Mouse (Mus musculus) embryonic fibroblast, embryonic 13.5 days (primary cell): ENCODE data around the gene Wbp2nl. TPM values are rescaled to one million over a fixed set of nuclear protein-coding genes. Genes with fewer than 3 reads are reported as not detected.

Experiments
- H3K27ac ChIP-seq: 2 replicates; pipeline ENCODE4 v1.5.1; 2012; ENCODE audit warnings: low read length, control low read depth, inconsistent platforms; ENCODE audit not compliant: insufficient read depth
- H3K4me1 ChIP-seq: 2 replicates; pipeline ENCODE4 v1.6.1; 2011; ENCODE audit warnings: low read length; ENCODE audit not compliant: control insufficient read depth, insufficient read depth
- H3K4me3 ChIP-seq: 2 replicates; pipeline ENCODE4 v1.5.1; 2011; ENCODE audit warnings: mild to moderate bottlenecking, control low read depth, low read length; ENCODE audit not compliant: insufficient read depth
- CTCF ChIP-seq: IDR thresholded peaks from 2 replicates; pipeline ENCODE4 v1.5.1; 2011; ENCODE audit warnings: mild to moderate bottlenecking, control low read depth, low read length, moderate library complexity, borderline replicate concordance; ENCODE audit not compliant: insufficient read depth
- POLR2A ChIP-seq: IDR thresholded peaks from 2 replicates; pipeline ENCODE4 v1.6.1; 2011; ENCODE audit warnings: low read depth, mild to moderate bottlenecking, control low read depth, low read length, moderate library complexity
- polyA plus RNA-seq: library from polyadenylated mRNA; stranded (reverse); fragments of >200 nt; gene quantifications from 2 replicates; pipeline ENCODE4 v1.2.4, GENCODE M21; 2011; ENCODE audit warnings: low read depth; ENCODE audit not compliant: missing spikeins, insufficient read length

Wbp2nl gene
- polyA plus RNA-seq, 1 experiment, result not detected

DNA sequence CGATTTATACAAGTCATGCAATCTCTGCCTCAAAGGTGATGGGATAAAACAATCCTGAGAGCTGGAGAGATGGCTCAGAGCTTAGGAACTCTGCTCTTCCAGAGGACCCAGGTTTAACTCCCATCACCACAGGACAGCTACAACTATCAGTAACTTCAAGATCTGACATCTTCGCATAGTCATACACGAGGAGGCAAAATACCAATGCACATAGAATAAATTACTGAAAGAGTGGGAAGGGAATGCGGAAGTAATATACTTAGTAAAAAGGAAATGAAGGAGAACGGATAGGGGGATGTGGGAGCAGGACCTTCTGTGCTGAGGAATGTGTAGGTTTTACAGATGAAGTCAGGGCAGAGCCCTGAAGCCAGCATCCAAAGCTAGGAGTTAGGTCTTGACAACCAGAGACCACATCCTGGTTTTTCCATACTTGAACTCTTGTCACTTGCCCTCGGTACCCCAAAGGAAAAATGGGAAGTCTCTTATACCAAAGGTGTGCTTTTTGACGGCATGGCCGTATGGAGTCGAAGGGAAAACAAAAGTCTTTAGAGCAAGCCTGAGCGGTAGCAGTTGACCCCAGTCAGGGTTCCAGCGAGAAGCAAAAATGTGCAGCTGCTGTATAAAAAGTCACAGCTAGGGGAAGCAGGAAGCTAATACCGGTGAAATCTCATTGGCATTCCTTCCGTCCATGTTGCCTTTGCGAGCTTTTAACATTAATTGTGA lies 48.0 kb downstream of the Wbp2nl start:
- peak overlapping the region; percentile 60 for H3K27ac ChIP-seq
- no peak for TF ChIP-seq CTCF
- no peak for TF ChIP-seq POLR2A
- H3K4me1 ChIP-seq, result 0 out of 2 replicates have a peak, but pooled peaks cover 2% of the 10 kb centered on the region
- H3K4me3 ChIP-seq, result peak overlapping the region; percentile 58

DNA sequence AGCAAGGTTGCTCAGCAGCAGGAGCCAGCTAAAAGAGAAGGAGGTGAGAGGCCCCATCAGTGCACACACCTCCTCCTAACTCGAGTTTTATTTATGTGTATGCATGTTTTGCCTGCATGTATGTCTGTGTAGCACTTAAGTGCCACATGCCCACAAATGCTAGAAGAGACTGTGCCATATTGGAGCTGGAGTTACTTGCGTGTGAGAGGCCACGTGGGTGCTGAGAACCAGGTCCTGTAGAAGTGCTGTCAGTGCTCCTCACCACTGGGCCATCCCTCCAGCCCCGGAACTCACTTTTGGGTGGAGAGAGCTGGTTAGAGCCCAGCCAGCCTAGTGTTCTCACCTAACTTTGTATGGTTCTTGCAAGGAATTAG lies 48.5 kb downstream of the Wbp2nl start:
- H3K4me3 ChIP-seq, result peak overlapping the region; percentile 58
- no peak for TF ChIP-seq POLR2A
- TF ChIP-seq CTCF, result no peak
- peak overlapping the region; percentile 60; the same call in 1 of the 2 replicates for H3K27ac ChIP-seq
- H3K4me1 ChIP-seq, result 0 out of 2 replicates have a peak, but pooled peaks cover 2% of the 10 kb centered on the region

DNA sequence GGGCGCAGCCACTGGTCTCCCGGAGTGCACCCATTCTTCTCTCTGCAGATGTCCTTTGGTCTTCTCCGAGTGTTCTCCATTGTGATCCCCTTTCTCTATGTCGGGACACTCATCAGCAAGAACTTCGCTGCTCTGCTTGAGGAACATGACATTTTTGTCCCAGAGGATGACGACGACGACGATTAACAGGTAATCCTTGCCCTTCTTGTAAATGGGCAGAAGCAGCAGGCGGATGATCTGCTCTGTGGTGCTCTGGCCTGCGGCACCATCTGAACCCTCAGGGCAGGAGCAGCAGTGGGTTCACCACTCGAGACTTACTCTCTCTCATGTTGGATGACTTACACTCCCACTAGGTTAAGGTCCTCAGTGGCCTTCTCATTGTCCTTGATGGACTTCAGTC lies 49.1 kb downstream of the Wbp2nl start:
- H3K27ac ChIP-seq, result no peak overlapping the region
- 0 out of 2 replicates have a peak, but pooled peaks cover 2% of the 10 kb centered on the region for H3K4me1 ChIP-seq
- no peak overlapping the region for H3K4me3 ChIP-seq
- no peak for TF ChIP-seq CTCF
- no peak for TF ChIP-seq POLR2A

DNA sequence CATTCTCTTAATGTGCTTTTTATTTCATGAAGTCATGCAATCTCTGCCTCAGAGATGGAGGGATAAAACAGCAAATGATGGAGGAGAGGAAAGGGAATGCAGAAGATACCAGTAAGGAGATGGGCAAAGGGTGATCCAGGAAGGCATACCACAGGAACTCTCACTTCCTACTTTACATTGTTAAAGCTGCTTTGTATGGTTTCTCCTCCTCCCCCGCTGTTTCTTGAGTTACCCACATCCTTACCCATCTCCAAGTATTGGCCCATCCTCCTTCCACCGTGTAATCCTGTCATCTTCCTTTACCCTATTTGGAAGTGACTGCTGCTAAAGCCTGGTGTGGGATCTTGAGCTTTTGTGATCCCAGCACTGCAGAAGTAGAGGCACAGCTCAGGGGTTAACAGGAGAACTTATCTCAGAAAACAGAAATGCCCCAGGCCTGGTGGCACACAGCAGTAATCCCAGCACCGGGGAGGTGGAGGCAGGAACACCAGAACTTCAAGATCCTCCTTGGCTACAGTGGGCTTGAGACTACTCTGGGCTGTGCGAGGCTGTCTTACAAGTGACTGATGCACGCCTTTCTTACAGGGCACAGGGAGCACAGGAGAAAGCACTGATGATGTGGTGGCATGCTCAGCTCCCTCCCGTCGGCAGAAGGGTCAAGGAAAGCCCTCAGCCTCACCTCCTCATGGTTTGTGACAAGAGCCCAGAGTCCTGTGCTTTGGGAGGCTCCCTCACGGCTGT lies 49.7 kb downstream of the Wbp2nl start:
- H3K4me1 ChIP-seq, result 0 out of 2 replicates have a peak, but pooled peaks cover 2% of the 10 kb centered on the region
- no peak overlapping the region for H3K4me3 ChIP-seq
- H3K27ac ChIP-seq, result no peak overlapping the region
- no peak for TF ChIP-seq POLR2A
- no peak for TF ChIP-seq CTCF

DNA sequence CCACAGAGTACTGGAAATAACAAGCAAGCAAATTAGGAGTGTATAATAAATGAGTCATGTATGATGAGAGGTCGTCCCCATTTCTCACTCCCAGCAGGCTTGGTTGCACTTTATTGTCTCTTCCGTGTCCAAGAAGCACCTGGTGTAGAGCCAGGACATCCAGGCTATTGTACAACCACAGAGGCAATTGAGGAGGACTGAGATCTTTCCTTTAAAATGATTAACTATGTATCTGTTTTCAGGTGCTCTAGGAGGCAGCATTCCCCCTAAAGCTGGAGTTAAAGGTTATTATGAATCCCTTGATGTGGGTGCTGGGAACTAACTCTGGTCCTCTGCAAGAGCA lies 50.2 kb downstream of the Wbp2nl start:
- TF ChIP-seq CTCF, result no peak
- TF ChIP-seq POLR2A, result no peak

DNA sequence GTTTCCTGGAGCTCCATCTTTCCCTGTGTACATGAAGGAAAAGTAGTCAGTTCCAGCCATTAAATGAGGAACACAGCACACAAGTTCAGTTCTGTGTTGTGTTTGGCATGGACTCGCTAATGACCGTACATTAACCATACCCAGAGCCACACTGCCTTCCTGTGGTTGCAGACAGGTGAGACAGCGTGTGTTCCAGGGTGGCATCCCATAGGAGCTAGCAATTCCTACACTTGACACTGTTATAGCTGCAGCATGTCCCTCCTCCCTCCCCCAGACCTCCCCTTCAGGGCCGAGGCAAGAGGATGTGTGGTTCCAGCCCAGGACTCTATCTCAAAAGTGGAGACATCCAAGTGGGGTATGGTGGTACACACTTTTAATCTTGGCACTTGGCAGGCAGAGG lies 51.6 kb downstream of the Wbp2nl start:
- no peak for TF ChIP-seq CTCF
- TF ChIP-seq POLR2A, result no peak
- Histone ChIP-seq H3K4me1 (0 out of 2 replicates have a peak, but pooled peaks cover 2% of the 10 kb centered on the region), H3K4me3 (no peak overlapping the region), H3K27ac (no peak overlapping the region)

More for the DNA sequence above, 50.2 kb downstream of the Wbp2nl start:
- no peak overlapping the region for H3K4me3 ChIP-seq
- H3K4me1 ChIP-seq, result 0 out of 2 replicates have a peak, but pooled peaks cover 2% of the 10 kb centered on the region
- H3K27ac ChIP-seq, result no peak overlapping the region

DNA sequence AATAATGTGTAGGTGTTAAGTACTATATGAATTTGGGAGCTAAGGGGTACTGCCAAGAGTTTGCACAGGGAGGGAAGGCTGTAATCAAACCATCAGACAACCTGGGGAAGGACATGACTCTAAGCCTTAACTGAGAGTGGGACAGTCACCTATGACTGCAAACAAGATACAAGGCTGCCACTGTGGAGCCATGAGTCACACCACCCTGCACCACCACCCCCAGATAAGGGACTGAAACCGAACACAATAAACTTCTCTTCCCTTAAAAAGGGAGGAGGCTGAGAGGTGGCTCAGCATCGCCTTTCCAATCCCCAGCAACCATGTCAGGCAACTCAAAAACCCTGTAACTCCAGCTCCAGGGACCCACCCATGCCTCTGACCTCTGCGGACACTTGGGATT lies 52.7 kb downstream of the Wbp2nl start:
- H3K4me3 ChIP-seq, result no peak overlapping the region
- H3K4me1 ChIP-seq, result 0 out of 2 replicates have a peak, but pooled peaks cover 2% of the 10 kb centered on the region
- no peak for TF ChIP-seq CTCF
- no peak for TF ChIP-seq POLR2A
- H3K27ac ChIP-seq, result no peak overlapping the region

DNA sequence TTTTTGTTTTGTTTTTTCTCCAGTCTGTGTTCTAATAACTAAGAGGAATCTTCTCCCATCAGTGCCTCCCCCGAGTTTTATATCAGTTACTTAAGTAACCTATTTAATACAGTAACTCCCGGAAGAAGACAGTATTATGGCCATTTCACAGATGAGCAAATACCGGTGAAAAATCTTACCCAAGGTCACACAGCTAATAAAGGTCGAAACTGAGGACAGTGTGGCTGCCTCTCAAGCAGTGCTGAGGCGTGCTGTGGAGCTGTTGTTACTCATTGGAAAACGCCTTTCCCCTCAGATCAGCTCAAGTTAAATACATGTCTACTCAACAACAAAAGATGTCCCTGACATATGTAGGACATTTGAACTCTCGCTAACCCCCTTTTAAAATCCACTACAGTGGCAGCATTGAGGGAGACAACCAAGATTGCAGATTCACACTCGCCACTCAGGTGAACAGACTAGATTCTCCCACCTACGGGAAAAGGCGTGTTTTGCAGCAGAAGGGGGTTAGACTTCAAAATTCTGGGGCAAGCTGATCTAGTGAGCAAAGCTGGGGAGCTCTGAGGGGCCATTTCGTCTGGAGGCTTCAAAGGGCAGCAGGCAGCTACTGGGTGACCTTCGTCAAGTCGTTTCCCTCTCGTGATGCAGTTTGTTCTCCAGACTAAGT lies 54.5 kb downstream of the Wbp2nl start:
- Histone ChIP-seq H3K27ac (no peak overlapping the region), H3K4me1 (no peaks in the 10 kb centered on the region), H3K4me3 (peak overlapping the region; percentile 72)
- TF ChIP-seq POLR2A (peak; percentile 21; the same call in 1 of the 2 replicates), CTCF (no peak)

DNA sequence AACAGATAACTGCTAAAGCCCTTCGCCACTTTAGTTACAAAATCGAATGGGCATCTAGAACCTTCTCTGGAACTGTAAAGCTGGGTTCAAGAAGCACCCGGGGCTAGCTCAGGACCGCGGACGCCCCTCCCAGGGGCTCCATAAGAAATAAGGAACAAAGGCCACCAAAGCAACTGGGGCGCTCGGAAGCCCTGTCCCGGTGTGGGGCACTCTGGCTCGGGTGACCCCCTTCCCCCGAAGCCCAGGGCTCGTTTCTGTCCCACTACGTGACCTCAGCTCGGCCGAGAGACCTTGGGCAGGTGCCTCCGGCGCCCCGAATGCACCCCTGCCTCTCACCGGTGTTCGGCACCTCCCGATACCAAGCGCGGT lies 55.0 kb downstream of the Wbp2nl start:
- Histone ChIP-seq H3K4me3 (peak overlapping the region; percentile 72), H3K27ac (0 out of 2 replicates have a peak overlapping the region, but pooled peaks have one; percentile 2), H3K4me1 (no peaks in the 10 kb centered on the region)
- TF ChIP-seq POLR2A (no peak), CTCF (no peak)
